Mouse (Mus musculus) right cerebral cortex, adult 2 months (tissue): ENCODE measurements around the gene Cd79b.

Experiments used
- DNase-seq, 2 experiments: peaks; one replicate each; pipeline ENCODE4 v3.0.0; 2021 to 2022; ENCODE audit warnings: low spot score in 2 of 2

Cd79b gene

DNA sequence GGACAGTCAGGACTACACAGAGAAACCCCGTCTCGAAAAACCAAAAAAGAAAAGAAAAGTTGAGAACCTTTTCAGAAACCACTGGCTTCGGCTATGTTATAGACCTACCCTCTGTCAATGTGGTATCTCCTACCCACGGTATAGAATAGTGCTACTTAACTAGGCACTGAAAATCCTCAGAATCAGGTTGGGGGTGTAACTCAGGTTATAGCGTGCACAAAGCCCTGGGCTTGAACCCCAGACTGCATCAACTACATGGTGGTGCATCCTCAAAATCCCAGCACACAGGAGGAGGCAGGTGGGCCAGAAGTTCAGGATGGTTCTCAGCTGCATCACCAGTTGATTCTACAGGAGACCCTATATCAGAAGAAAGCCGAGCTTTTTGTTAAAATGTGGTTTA is 40.8 kb downstream of the Cd79b start:
- no peak for DNase-seq

GRCm38 (mm10) chr11:106273311-106273684 is 41.3 kb downstream of the Cd79b start:
- DNase-seq = no peak

GRCm38 (mm10) chr11:106272644-106273310 is 41.8 kb downstream of the Cd79b start, which contains the start of gene Smarcd2:
Smarcd2 (minus strand) TSS chr11:106272972.
- peak; percentile 99 for DNase-seq

GRCm38 (mm10) chr11:106271794-106272643 is 42.5 kb downstream of the Cd79b start:
- DNase-seq = no peak

GRCm38 (mm10) chr11:106271131-106271793 is 43.3 kb downstream of the Cd79b start:
- DNase-seq = no peak

- DNase-seq = no peak
Observed at GRCm38 (mm10) chr11:106269060-106269431, 45.5 kb downstream of the Cd79b start.

DNA sequence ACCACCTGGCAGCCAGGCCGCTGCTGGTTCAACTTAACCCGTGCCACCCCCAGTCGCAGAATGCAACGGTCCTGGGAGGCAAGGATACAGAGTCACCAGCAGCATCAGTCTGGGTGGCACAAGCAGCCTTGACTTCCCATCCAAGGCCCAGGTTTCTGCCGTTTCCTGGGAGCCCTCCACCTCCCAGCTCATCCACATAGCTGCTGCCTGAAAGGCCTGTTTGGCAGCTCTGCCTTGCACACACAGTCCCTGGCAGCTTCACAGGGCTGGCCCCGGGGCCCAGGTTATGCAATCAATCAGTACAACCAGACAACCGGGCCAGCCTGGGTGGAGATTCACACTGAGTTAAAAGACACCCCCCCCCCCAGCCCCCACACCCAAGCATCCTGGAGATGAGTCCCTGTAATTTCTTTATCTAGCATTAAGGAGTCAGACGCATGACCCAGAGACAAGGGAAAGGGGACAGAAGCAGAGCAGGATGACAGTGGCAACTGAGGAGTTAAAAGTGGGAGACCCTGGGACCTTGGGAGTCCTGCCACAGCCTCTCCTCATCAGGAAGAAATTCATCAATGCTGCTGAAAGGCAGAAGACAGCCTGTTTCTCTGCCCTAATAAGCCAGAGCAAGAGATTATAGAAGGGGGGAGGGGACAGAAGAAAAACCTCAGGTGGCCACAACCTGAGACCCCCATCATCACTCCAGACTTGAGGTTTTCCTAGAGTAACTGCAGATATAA is 46.1 kb downstream of the Cd79b start:
- DNase-seq = peak in 1 of 2 experiments; percentile 46

GRCm38 (mm10) chr11:106267871-106268270 is 46.7 kb downstream of the Cd79b start:
- no peak for DNase-seq

- no peak for DNase-seq
Observed at GRCm38 (mm10) chr11:106267311-106267852, 47.2 kb downstream of the Cd79b start.

GRCm38 (mm10) chr11:106266431-106266830 is 48.1 kb downstream of the Cd79b start:
- DNase-seq = no peak

DNA sequence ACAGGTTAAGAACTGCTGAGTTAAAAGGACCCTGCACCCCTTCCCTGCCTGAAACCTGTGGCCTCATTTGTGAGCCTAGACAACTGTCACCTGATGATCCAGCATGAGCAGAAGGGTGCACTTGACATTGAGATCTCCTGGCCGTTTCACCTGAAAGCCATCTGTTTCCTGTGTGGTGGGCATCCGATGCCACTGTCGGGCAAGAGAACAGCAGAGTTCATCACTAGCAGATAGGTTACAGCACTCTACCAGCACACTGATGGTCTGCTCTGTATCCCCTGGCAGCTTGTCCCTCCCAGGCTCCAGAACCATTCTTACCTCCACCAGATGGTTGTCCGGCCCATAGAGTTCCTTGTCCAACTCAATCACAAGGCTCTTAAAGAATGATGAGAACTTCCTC is 49.0 kb downstream of the Cd79b start:
- no peak for DNase-seq

DNA sequence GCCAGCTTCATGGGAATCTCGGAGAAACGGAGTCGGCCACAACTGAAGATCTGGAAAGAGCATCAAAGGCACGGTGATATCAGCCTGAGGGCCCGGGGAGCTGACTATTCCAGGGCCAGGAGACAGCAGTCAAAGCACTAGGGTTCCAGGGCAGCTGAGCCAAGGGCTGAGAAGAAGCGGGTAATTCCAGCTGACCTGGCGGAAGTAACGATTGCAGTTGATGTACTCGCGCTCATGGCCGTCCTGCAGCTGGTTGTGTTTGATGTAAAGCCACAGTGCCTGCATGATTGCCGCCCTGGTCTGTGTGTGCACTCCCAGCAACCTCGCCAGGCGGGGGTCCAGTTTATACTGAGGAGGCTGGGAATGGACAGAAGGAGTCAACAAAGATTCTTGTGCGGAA is 49.6 kb downstream of the Cd79b start:
- no peak for DNase-seq

DNA sequence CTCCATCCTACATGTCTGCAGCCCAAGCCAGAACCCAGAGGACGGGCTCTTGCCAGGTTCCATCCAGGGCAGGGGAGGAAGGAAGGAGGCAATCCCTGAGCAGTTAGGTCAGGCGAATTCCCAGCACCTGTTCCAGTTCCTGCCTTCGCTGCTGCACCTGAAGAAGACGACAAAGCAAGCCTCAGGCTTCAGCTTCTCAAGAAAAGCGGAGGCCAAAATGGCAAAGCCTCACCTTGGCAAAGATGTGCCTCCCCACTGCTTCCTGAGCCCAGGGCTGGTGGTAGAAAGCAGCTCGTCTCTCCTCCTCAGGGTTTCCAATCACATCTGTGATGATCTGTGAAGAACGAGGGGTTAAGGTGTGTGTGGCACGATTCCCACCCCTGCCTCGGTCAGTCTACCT is 50.6 kb downstream of the Cd79b start:
- DNase-seq = no peak
